Mouse (Mus musculus) heart, embryonic 16.5 days (tissue): ENCODE data around the gene Rab3b. TPM values are rescaled to one million over a fixed set of nuclear protein-coding genes. Genes with fewer than 3 reads are reported as not detected.
"Not testable (repeated sequence)": the region's sequence is repeated elsewhere in the genome, so short reads cannot be mapped to it uniquely, and the experiment has no call there.

Source experiments
- ATAC-seq: fragments of 200-750 bp; cut with Nextera tagmentation; replicated peaks from 2 replicates; pipeline ENCODE4 v1.8.0; 2017; ENCODE audit warnings: moderate number of reproducible peaks; ENCODE audit not compliant: insufficient read depth, low FRiP score; ENCODE audit errors: extremely low read depth
- H3K27ac ChIP-seq: fragments of 300-500 bp; sonication (generic); 2 replicates; pipeline ENCODE4 v1.5.1; 2014; ENCODE audit warnings: mild to moderate bottlenecking, low read length, control low read depth, moderate library complexity
- H3K27me3 ChIP-seq: fragments of 300-500 bp; sonication (generic); 2 replicates; pipeline ENCODE4 v1.6.1; 2014; ENCODE audit warnings: low read length, mixed read lengths; ENCODE audit not compliant: control insufficient read depth, insufficient read depth
- H3K36me3 ChIP-seq: fragments of 300-500 bp; sonication (generic); 2 replicates; pipeline ENCODE4 v1.6.1; 2014; ENCODE audit not compliant: control insufficient read depth, insufficient read depth
- H3K4me1 ChIP-seq: fragments of 300-500 bp; sonication (generic); 2 replicates; pipeline ENCODE4 v1.6.1; 2014; ENCODE audit warnings: low read length, mixed read lengths; ENCODE audit not compliant: control insufficient read depth, insufficient read depth
- H3K4me2 ChIP-seq: fragments of 300-500 bp; sonication (generic); 2 replicates; pipeline ENCODE4 v1.6.1; 2014; ENCODE audit warnings: low read depth, mild to moderate bottlenecking, control low read depth, low read length
- H3K4me3 ChIP-seq: fragments of 300-500 bp; sonication (generic); 2 replicates; pipeline ENCODE4 v1.5.1; 2014; ENCODE audit warnings: mild to moderate bottlenecking, control low read depth, low read length
- H3K9ac ChIP-seq: fragments of 300-500 bp; sonication (generic); 2 replicates; pipeline ENCODE4 v1.6.1; 2014; ENCODE audit warnings: low read length, control low read depth
- H3K9me3 ChIP-seq: fragments of 300-500 bp; sonication (generic); replicated peaks from 2 replicates; pipeline ENCODE4 v1.6.1; 2016; ENCODE audit warnings: low read length; ENCODE audit not compliant: control insufficient read depth
- WGBS: fragments of 180-500 bp; shearing (Covaris S2); extraction: QIAGEN DNeasy Blood & Tissue Kit; methylation state at CpG from one replicate; pipeline ENCODE4 v1.1.7; 2014; 5-methylcytosine and 5-hydroxymethylcytosine counted together
- polyA plus RNA-seq: library from polyadenylated mRNA; unstranded; fragments of >200 nt; fragmentation: Nextera tagmentation; extraction: Ambion mirVana; gene quantifications from 2 replicates; pipeline ENCODE4 v1.2.1, GENCODE M21; 2015

The Rab3b gene
- polyA plus RNA-seq, 1 experiment from 2014 or later = 4.6 TPM

GRCm38 (mm10) chr4:108905859-108906258 lies 27.0 kb downstream of the Rab3b start:
- H3K9ac ChIP-seq = no peak overlapping the region
- H3K9me3 ChIP-seq = 0 out of 2 replicates have a peak, but pooled peaks cover 3% of the 10 kb centered on the region
- no peak overlapping the region for H3K4me3 ChIP-seq
- peaks cover 6% of the 10 kb centered on the region; the same call in 1 of the 2 replicates for H3K4me1 ChIP-seq
- no peak overlapping the region for H3K27ac ChIP-seq
- no peak for ATAC-seq
- H3K27me3 ChIP-seq = no peaks in the 10 kb centered on the region
- 20% methylated on average over 6 of the region's 6 CpGs for WGBS
- no peaks in the 10 kb centered on the region for H3K36me3 ChIP-seq
- no peak overlapping the region for H3K4me2 ChIP-seq

- H3K4me3 ChIP-seq = no peak overlapping the region
- H3K9ac ChIP-seq = no peak overlapping the region
- H3K4me1 ChIP-seq = peaks cover 6% of the 10 kb centered on the region; the same call in 1 of the 2 replicates
- no peak for ATAC-seq
- H3K9me3 ChIP-seq = 0 out of 2 replicates have a peak, but pooled peaks cover 3% of the 10 kb centered on the region
- no peaks in the 10 kb centered on the region for H3K27me3 ChIP-seq
- no peaks in the 10 kb centered on the region for H3K36me3 ChIP-seq
- H3K4me2 ChIP-seq = no peak overlapping the region
- H3K27ac ChIP-seq = no peak overlapping the region
Measured at GRCm38 (mm10) chr4:108907475-108907874, 28.6 kb downstream of the Rab3b start.

GRCm38 (mm10) chr4:108909872-108910425 lies 31.1 kb downstream of the Rab3b start:
- no peak overlapping the region for H3K4me2 ChIP-seq
- H3K4me3 ChIP-seq = no peak overlapping the region
- 39% methylated on average over 8 of the region's 8 CpGs for WGBS
- peaks cover 10% of the 10 kb centered on the region for H3K4me1 ChIP-seq
- no peaks in the 10 kb centered on the region for H3K27me3 ChIP-seq
- no peak overlapping the region for H3K27ac ChIP-seq
- H3K36me3 ChIP-seq = no peaks in the 10 kb centered on the region
- H3K9ac ChIP-seq = no peak overlapping the region
- no peak for ATAC-seq
- H3K9me3 ChIP-seq = 0 out of 2 replicates have a peak, but pooled peaks cover 3% of the 10 kb centered on the region

GRCm38 (mm10) chr4:108911866-108912265 lies 33.0 kb downstream of the Rab3b start:
- no peaks in the 10 kb centered on the region for H3K9me3 ChIP-seq
- H3K27me3 ChIP-seq = no peaks in the 10 kb centered on the region
- ATAC-seq = no peak
- no peak overlapping the region for H3K4me3 ChIP-seq
- 73% methylated on average over 2 of the region's 2 CpGs for WGBS
- H3K9ac ChIP-seq = no peak overlapping the region
- H3K4me1 ChIP-seq = peaks cover 13% of the 10 kb centered on the region
- no peak overlapping the region for H3K4me2 ChIP-seq
- H3K27ac ChIP-seq = no peak overlapping the region
- no peaks in the 10 kb centered on the region for H3K36me3 ChIP-seq

GRCm38 (mm10) chr4:108913180-108913579 lies 34.3 kb downstream of the Rab3b start:
- H3K4me1 ChIP-seq = peaks cover 10% of the 10 kb centered on the region
- no peaks in the 10 kb centered on the region for H3K9me3 ChIP-seq
- WGBS = 87% methylated on average over 2 of the region's 2 CpGs
- ATAC-seq = no peak
- no peaks in the 10 kb centered on the region for H3K27me3 ChIP-seq
- H3K36me3 ChIP-seq = no peaks in the 10 kb centered on the region
- H3K27ac ChIP-seq = no peak overlapping the region
- no peak overlapping the region for H3K9ac ChIP-seq
- H3K4me3 ChIP-seq = no peak overlapping the region
- H3K4me2 ChIP-seq = no peak overlapping the region

DNA sequence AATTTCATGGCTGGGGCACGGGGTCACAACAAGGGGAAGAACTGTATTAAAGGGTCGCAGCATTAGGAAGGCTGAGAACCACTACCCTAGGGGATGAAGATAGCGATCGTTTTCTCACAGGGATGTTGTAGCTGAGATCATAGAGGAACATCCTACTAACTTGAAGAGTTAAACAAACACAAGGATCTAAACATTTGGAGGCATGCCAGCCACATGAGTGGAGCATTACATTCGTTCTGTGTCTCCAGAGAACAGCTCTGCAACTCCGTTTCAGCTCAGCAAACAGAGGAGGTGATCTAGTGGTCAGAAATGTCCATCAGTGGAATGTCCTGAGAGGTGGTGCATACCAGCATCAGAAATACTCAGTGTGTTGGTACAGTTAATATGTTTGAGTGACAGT lies 35.5 kb downstream of the Rab3b start:
- H3K4me1 ChIP-seq = peaks cover 10% of the 10 kb centered on the region
- H3K4me3 ChIP-seq = no peak overlapping the region
- WGBS = 56% methylated on average over 6 of the region's 6 CpGs
- no peak overlapping the region for H3K9ac ChIP-seq
- no peaks in the 10 kb centered on the region for H3K9me3 ChIP-seq
- no peak overlapping the region for H3K27ac ChIP-seq
- H3K27me3 ChIP-seq = no peaks in the 10 kb centered on the region
- H3K4me2 ChIP-seq = no peak overlapping the region
- no peak for ATAC-seq
- H3K36me3 ChIP-seq = no peaks in the 10 kb centered on the region

DNA sequence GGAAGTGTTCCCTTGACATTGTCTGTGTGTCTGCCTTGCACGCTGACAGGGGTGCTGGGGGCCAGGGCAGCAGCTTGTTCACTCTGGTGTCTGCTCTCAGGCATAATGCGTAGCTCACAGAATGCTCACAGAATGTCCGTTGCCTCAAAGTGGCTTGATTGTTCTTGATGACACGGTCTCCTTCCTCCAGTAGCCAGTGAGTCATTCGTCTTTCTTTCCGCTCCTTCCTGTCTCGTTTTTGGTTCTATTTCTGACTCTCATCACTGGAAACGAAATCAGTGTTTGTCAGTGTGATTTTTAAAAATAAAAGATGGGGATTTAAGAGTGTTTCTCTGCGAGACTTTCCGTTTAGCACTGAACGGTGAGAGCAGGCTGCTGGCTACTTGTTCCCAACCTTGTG lies 36.2 kb downstream of the Rab3b start:
- 0 out of 2 replicates have a peak overlapping the region, but pooled peaks have one; percentile 1 for H3K4me2 ChIP-seq
- no peaks in the 10 kb centered on the region for H3K36me3 ChIP-seq
- no peaks in the 10 kb centered on the region for H3K9me3 ChIP-seq
- H3K27ac ChIP-seq = no peak overlapping the region; the same call in 1 of the 2 replicates
- 39% methylated on average over 11 of the region's 11 CpGs for WGBS
- H3K9ac ChIP-seq = no peak overlapping the region
- H3K4me3 ChIP-seq = no peak overlapping the region
- ATAC-seq = no peak
- H3K27me3 ChIP-seq = no peaks in the 10 kb centered on the region
- H3K4me1 ChIP-seq = peaks cover 6% of the 10 kb centered on the region; the same call in 1 of the 2 replicates

DNA sequence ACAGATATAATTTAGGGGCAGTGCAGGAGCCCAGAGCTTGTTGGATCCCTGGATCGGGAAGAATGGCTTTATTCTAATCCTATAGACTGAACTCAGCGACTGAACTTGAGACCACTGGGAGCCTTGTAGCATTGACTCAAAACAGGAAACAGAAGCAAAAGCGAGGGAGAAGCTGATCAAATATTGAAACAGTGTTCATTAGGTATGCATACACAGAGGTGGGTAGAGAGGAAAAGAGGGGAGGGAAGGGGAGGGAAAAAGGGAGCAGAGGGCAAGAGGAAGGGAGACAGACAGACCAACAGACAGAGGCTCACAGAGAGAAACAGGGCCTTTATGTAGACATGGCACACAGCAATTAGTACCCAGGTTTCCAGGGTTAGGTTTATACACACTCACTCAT lies 38.8 kb downstream of the Rab3b start:
- no peak for ATAC-seq
- Histone ChIP-seq H3K9ac (no peak overlapping the region), H3K9me3 (no peaks in the 10 kb centered on the region), H3K4me1 (peaks cover 6% of the 10 kb centered on the region; the same call in 1 of the 2 replicates), H3K36me3 (no peaks in the 10 kb centered on the region), H3K4me2 (no peak overlapping the region), H3K4me3 (no peak overlapping the region), H3K27ac (no peak overlapping the region), H3K27me3 (no peaks in the 10 kb centered on the region)
- WGBS = 78% methylated on average over 3 of the region's 3 CpGs

DNA sequence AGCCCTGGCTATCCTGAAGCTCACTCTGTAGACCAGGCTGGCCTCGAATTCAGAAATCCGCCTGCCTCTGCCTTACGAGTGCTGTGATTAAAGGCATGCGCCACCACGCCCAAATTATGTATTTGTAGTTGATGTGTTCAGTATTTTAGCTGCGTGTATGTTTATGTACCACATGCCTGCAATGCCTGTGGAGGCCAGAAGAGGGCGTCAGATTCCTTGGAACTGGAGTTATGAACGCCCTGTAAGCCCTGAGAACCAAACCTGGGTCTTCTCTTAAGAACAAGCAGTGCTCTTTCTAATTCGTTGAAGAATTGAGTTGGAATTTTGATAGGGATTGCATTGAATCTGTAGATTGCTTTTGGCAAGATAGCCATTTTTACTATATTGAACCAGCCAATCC lies 49.1 kb downstream of the Rab3b start:
- not testable (repeated sequence) for H3K36me3 ChIP-seq, H3K9ac ChIP-seq, H3K27me3 ChIP-seq, H3K4me3 ChIP-seq, H3K27ac ChIP-seq, H3K4me2 ChIP-seq, H3K4me1 ChIP-seq, ATAC-seq, H3K9me3 ChIP-seq
- 85% methylated on average over 9 of the region's 9 CpGs for WGBS
